Mouse (Mus musculus): ENCODE results near the gene 4930562C15Rik. TPM values are rescaled to one million over a fixed set of nuclear protein-coding genes. Genes with fewer than 3 reads are reported as not detected.

The 4930562C15Rik gene
- total RNA-seq, 1 experiment from 2014 or later, result not detected

- no peak for DNase-seq
These were observed 81.4 kb downstream of the 4930562C15Rik start for GRCm38 (mm10) chr16:4916608-4917007.

Other genes with a start within 250 kb of the 4930562C15Rik start
- 17.1 and 23.0 TPM in 2 replicates for gene Glis2, start 240.7 kb upstream of the 4930562C15Rik start, total RNA-seq (2021)
- 81.9 and 83.4 TPM in 2 replicates for gene Pam16, start 210.4 kb upstream of the 4930562C15Rik start, total RNA-seq (2021)
- gene Vasn, start 195.5 kb upstream of the 4930562C15Rik start, total RNA-seq (2021), result 5.4 and 9.3 TPM in 2 replicates
- gene Dnaja3, start 195.4 kb upstream of the 4930562C15Rik start, total RNA-seq (2021), result 117 and 125 TPM in 2 replicates
- 36.2 and 39.7 TPM in 2 replicates for gene Coro7, start 155.6 kb upstream of the 4930562C15Rik start, total RNA-seq (2021)
- 7.0 and 9.1 TPM in 2 replicates for gene Nmral1, start 116.1 kb upstream of the 4930562C15Rik start, total RNA-seq (2021)
- gene Hmox2, start 109.1 kb upstream of the 4930562C15Rik start, total RNA-seq (2021), result 105 and 106 TPM in 2 replicates
- gene Cdip1, start 45.1 kb upstream of the 4930562C15Rik start, total RNA-seq (2021), result 103 and 116 TPM in 2 replicates
- 41.3 and 44.3 TPM in 2 replicates for gene Ubald1, start 44.9 kb downstream of the 4930562C15Rik start, total RNA-seq (2021)
- 75.1 and 85.4 TPM in 2 replicates for gene Mgrn1, start 50.8 kb downstream of the 4930562C15Rik start, total RNA-seq (2021)
- gene Nudt16l1, start 103.3 kb downstream of the 4930562C15Rik start, total RNA-seq (2021), result 63.9 and 76.9 TPM in 2 replicates
- gene Anks3, start 128.8 kb downstream of the 4930562C15Rik start, total RNA-seq (2021), result 48.5 and 51.3 TPM in 2 replicates
- gene Sept12, start 162.4 kb downstream of the 4930562C15Rik start, total RNA-seq (2021), result not detected in 2 replicates
- not detected in 2 replicates for gene Smim22, start 171.9 kb downstream of the 4930562C15Rik start, total RNA-seq (2021)
- gene Rogdi, start 178.1 kb downstream of the 4930562C15Rik start, total RNA-seq (2021), result 19.9 and 23.8 TPM in 2 replicates
- gene Glyr1, start 214.4 kb downstream of the 4930562C15Rik start, total RNA-seq (2021), result 106 and 107 TPM in 2 replicates
- 43.6 and 46.7 TPM in 2 replicates for gene Ubn1, start 214.6 kb downstream of the 4930562C15Rik start, total RNA-seq (2021)

All from adrenal gland, postnatal 25 days (tissue).